Mouse (Mus musculus): ENCODE measurements around the gene B3galt5.

The B3galt5 gene

DNA sequence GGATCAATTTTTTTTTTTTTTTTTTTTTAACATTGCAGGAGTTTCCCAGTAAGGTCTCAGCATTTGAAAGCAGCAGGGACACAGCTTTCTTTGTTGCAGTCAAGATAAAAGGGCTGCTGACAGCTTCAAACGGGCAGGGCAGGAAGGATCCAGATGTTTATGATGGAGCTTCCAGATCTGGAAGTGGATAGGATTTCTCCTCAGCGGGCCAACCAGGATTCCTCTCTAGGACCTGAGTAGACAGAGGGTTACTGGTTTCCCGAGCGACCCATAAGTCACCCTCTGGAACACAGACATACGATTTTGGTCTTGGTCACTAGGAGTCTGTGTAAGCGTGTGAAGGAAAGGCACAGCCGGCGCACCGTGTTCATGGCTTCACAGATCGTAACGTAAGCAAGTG, 112.5 kb downstream of the B3galt5 start:
- DNase-seq = no peak

DNA sequence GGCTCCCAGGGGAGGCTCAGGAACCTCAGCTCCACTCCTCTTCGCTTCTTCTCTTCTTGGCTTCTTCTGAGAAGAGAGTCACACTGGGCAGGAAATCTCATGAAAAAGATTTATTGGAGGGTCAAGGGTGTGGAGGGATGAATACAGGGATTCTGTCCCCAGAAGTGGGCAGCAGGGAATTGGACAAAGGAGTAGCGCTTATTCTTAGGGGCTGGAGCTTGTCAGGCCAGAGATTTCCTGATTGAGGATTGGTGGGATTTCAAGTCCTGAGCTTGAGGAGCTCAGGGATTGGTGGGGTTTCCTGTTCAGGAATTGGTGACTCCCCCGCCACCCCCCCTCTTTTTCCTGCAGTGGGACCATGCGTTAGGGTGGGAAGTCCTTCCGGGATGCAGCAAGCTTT, 113.2 kb downstream of the B3galt5 start:
- no peak for DNase-seq

- DNase-seq = no peak
Measured at GRCm38 (mm10) chr16:96351520-96351919, 115.9 kb downstream of the B3galt5 start.

GRCm38 (mm10) chr16:96353296-96353896, 117.8 kb downstream of the B3galt5 start:
- no peak for DNase-seq

- no peak for DNase-seq
Measured at GRCm38 (mm10) chr16:96353996-96354395, 118.4 kb downstream of the B3galt5 start.

DNA sequence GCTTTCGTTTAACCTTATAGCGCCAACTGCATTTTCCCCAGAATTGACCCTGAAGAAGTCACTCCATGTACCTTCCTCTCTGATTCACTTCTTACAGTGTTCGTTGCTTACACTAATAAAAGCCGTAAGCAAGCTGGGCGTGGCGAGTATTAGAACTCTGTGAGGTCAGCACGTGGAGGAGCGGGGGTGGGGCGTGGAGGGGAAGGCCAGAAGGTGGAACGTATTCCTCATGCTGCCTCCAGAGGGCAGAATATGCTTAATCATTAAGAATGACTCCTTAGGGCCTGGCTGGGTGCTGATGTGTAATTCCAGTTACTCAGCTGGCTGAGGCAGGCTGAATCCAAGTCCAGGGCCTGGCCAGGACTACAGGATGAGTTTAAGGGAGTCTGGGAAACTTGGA, 122.3 kb downstream of the B3galt5 start:
- DNase-seq = peak; percentile 16

- DNase-seq = no peak
Measured at GRCm38 (mm10) chr16:96361305-96362124, 125.9 kb downstream of the B3galt5 start.

- no peak for DNase-seq
Measured at GRCm38 (mm10) chr16:96362873-96363272, 127.3 kb downstream of the B3galt5 start.

DNA sequence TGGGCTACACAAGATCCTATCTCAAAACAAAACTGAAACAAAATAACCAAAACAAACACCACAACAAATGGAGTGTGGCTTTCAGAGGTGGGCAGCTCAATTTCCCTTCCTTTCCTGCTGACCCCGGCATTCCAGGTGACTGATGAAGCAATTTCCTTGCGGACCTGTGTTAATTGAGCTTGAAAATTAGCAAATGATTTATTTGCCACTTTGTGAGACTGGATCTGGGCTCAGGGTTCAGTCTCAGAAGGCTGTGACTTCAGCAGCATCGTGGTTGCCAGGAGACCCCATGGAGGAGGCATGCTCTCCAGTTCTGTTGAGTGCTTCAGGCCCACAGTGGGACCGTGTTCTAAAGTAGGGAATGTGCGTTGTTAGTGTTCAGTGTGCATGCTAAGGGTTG, 127.7 kb downstream of the B3galt5 start:
- DNase-seq = no peak

- no peak for DNase-seq
Measured at GRCm38 (mm10) chr16:96364870-96365269, 129.3 kb downstream of the B3galt5 start.
